Mouse (Mus musculus) forebrain, embryonic 15.5 days (tissue): ENCODE results near the gene 6330409D20Rik. TPM values are rescaled to one million over a fixed set of nuclear protein-coding genes. Genes with fewer than 3 reads are reported as not detected.

Experiments
- ATAC-seq: fragments of 200-750 bp; cut with Nextera tagmentation; replicated peaks from 2 replicates; pipeline ENCODE4 v1.8.0; 2017; ENCODE audit warnings: mild to moderate bottlenecking, moderate TSS enrichment, moderate library complexity
- H3K27ac ChIP-seq: fragments of 300-500 bp; sonication (generic); replicated peaks from 2 replicates; pipeline ENCODE4 v1.5.1; 2015; ENCODE audit warnings: mild to moderate bottlenecking, inconsistent platforms
- H3K27me3 ChIP-seq: fragments of 300-500 bp; sonication (generic); 2 replicates; pipeline ENCODE4 v1.6.1; 2015; ENCODE audit warnings: inconsistent platforms
- H3K36me3 ChIP-seq: fragments of 300-500 bp; sonication (generic); 2 replicates; pipeline ENCODE4 v1.6.1; 2015; ENCODE audit warnings: mild to moderate bottlenecking, inconsistent platforms
- H3K4me1 ChIP-seq: fragments of 300-500 bp; sonication (generic); 2 replicates; pipeline ENCODE4 v1.6.1; 2015; ENCODE audit warnings: inconsistent platforms
- H3K4me2 ChIP-seq: fragments of 300-500 bp; sonication (generic); replicated peaks from 2 replicates; pipeline ENCODE4 v1.6.1; 2015; ENCODE audit warnings: mild to moderate bottlenecking, inconsistent platforms
- H3K4me3 ChIP-seq: fragments of 300-500 bp; sonication (generic); 2 replicates; pipeline ENCODE4 v1.5.1; 2015; ENCODE audit warnings: mild to moderate bottlenecking, inconsistent platforms
- H3K9ac ChIP-seq: fragments of 300-500 bp; sonication (generic); replicated peaks from 2 replicates; pipeline ENCODE4 v1.6.1; 2015; ENCODE audit warnings: mild to moderate bottlenecking, inconsistent platforms
- H3K9me3 ChIP-seq: fragments of 300-500 bp; sonication (generic); 2 replicates; pipeline ENCODE4 v1.6.1; 2016; ENCODE audit warnings: inconsistent platforms
- WGBS: fragments of 180-500 bp; shearing (Covaris S2); methylation state at CpG from one replicate; pipeline ENCODE4 v1.1.7; 2015; ENCODE audit warnings: mixed read lengths; 5-methylcytosine and 5-hydroxymethylcytosine counted together
- polyA plus RNA-seq: library from polyadenylated mRNA; unstranded; fragments of >200 nt; fragmentation: Nextera tagmentation; extraction: Ambion mirVana; gene quantifications from 2 replicates; pipeline ENCODE4 v1.2.1, GENCODE M21; 2015

Gene 6330409D20Rik
- polyA plus RNA-seq, 1 experiment from 2014 or later = 2.7 TPM

- no peak for ATAC-seq
- 21% methylated on average over 10 of the region's 10 CpGs for WGBS
- H3K9ac ChIP-seq = no peak overlapping the region
- H3K4me2 ChIP-seq = peak overlapping the region; percentile 41
- no peaks in the 10 kb centered on the region for H3K9me3 ChIP-seq
- peak overlapping the region; percentile 26 for H3K4me3 ChIP-seq
- peaks cover 48% of the 10 kb centered on the region for H3K36me3 ChIP-seq
- H3K4me1 ChIP-seq = peaks cover 14% of the 10 kb centered on the region
- H3K27ac ChIP-seq = no peak overlapping the region
- no peaks in the 10 kb centered on the region for H3K27me3 ChIP-seq
These were observed 10.8 kb upstream of the 6330409D20Rik start for GRCm38 (mm10) chr2:32751665-32752033.

- no peak overlapping the region for H3K27ac ChIP-seq
- H3K9me3 ChIP-seq = no peaks in the 10 kb centered on the region
- no peaks in the 10 kb centered on the region for H3K27me3 ChIP-seq
- WGBS = 9% methylated on average over 31 of the region's 31 CpGs
- peak; percentile 70 for ATAC-seq
- H3K4me3 ChIP-seq = peak overlapping the region; percentile 26
- H3K4me2 ChIP-seq = peak overlapping the region; percentile 41
- peaks cover 54% of the 10 kb centered on the region for H3K36me3 ChIP-seq
- 0 out of 2 replicates have a peak overlapping the region, but pooled peaks have one; percentile 21 for H3K9ac ChIP-seq
- peaks cover 13% of the 10 kb centered on the region for H3K4me1 ChIP-seq
These were observed 10.3 kb upstream of the 6330409D20Rik start for GRCm38 (mm10) chr2:32750887-32751664.

GRCm38 (mm10) chr2:32750199-32750598 is 9.4 kb upstream of the 6330409D20Rik start:
- Histone ChIP-seq H3K36me3 (peaks cover 62% of the 10 kb centered on the region), H3K4me2 (no peak overlapping the region), H3K27me3 (no peaks in the 10 kb centered on the region), H3K4me3 (no peak overlapping the region), H3K4me1 (peaks cover 13% of the 10 kb centered on the region), H3K9me3 (no peaks in the 10 kb centered on the region), H3K27ac (no peak overlapping the region), H3K9ac (no peak overlapping the region)
- no peak for ATAC-seq
- 75% methylated on average over 7 of the region's 7 CpGs for WGBS

- H3K4me1 ChIP-seq = peaks cover 16% of the 10 kb centered on the region
- no peak overlapping the region for H3K4me2 ChIP-seq
- H3K4me3 ChIP-seq = no peak overlapping the region
- peaks cover 59% of the 10 kb centered on the region for H3K36me3 ChIP-seq
- ATAC-seq = no peak
- no peaks in the 10 kb centered on the region for H3K27me3 ChIP-seq
- no peak overlapping the region for H3K9ac ChIP-seq
- WGBS = 92% methylated on average over 16 of the region's 16 CpGs
- no peaks in the 10 kb centered on the region for H3K9me3 ChIP-seq
- no peak overlapping the region for H3K27ac ChIP-seq
These were observed 8.3 kb upstream of the 6330409D20Rik start for GRCm38 (mm10) chr2:32749082-32749481.

GRCm38 (mm10) chr2:32744272-32744982 is 3.6 kb upstream of the 6330409D20Rik start:
- H3K36me3 ChIP-seq = peaks cover 39% of the 10 kb centered on the region
- no peaks in the 10 kb centered on the region for H3K27me3 ChIP-seq
- H3K9me3 ChIP-seq = no peaks in the 10 kb centered on the region
- H3K27ac ChIP-seq = no peak overlapping the region
- no peak for ATAC-seq
- no peak overlapping the region for H3K9ac ChIP-seq
- H3K4me1 ChIP-seq = peaks cover 38% of the 10 kb centered on the region
- no peak overlapping the region for H3K4me2 ChIP-seq
- H3K4me3 ChIP-seq = no peak overlapping the region
- WGBS = 77% methylated on average over 15 of the region's 15 CpGs

- H3K9ac ChIP-seq = peak overlapping the region; percentile 92
- ATAC-seq = peak; percentile 93
These were observed 1.3 kb upstream of the 6330409D20Rik start for GRCm38 (mm10) chr2:32742173-32742531.

GRCm38 (mm10) chr2:32741273-32742172 is 707 bp upstream of the 6330409D20Rik start:
- Histone ChIP-seq H3K9me3 (no peaks in the 10 kb centered on the region), H3K36me3 (peaks cover 17% of the 10 kb centered on the region), H3K4me2 (peak overlapping the region; percentile 97), H3K4me1 (peaks cover 38% of the 10 kb centered on the region), H3K27ac (peak overlapping the region; percentile 89), H3K4me3 (peak overlapping the region; percentile 93), H3K27me3 (no peaks in the 10 kb centered on the region), H3K9ac (peak overlapping the region; percentile 92)
- WGBS = 3% methylated on average over 49 of the region's 58 CpGs
- ATAC-seq = peak; percentile 57

More at GRCm38 (mm10) chr2:32742173-32742531, 1.3 kb upstream of the 6330409D20Rik start:
- under 1% methylated on average over 18 of the region's 18 CpGs for WGBS
- peaks cover 24% of the 10 kb centered on the region for H3K36me3 ChIP-seq
- no peaks in the 10 kb centered on the region for H3K9me3 ChIP-seq
- H3K27me3 ChIP-seq = no peaks in the 10 kb centered on the region
- peak overlapping the region; percentile 97 for H3K4me2 ChIP-seq
- H3K4me1 ChIP-seq = peaks cover 38% of the 10 kb centered on the region
- peak overlapping the region; percentile 93 for H3K4me3 ChIP-seq
- peak overlapping the region; percentile 89 for H3K27ac ChIP-seq

- H3K27me3 ChIP-seq = no peaks in the 10 kb centered on the region
- no peak overlapping the region for H3K4me3 ChIP-seq
- H3K36me3 ChIP-seq = no peaks in the 10 kb centered on the region
- no peak overlapping the region for H3K4me2 ChIP-seq
- H3K9ac ChIP-seq = no peak overlapping the region
- H3K9me3 ChIP-seq = no peaks in the 10 kb centered on the region
- no peak for ATAC-seq
- no peak overlapping the region for H3K27ac ChIP-seq
- WGBS = 73% methylated on average over 4 of the region's 4 CpGs
- H3K4me1 ChIP-seq = peaks cover 37% of the 10 kb centered on the region
These were observed 1.5 kb downstream of the 6330409D20Rik start for GRCm38 (mm10) chr2:32739311-32739710.

- Histone ChIP-seq H3K4me3 (no peak overlapping the region), H3K27me3 (no peaks in the 10 kb centered on the region), H3K9ac (no peak overlapping the region), H3K9me3 (no peaks in the 10 kb centered on the region), H3K4me1 (peaks cover 16% of the 10 kb centered on the region), H3K4me2 (no peak overlapping the region), H3K27ac (no peak overlapping the region), H3K36me3 (no peaks in the 10 kb centered on the region)
- ATAC-seq = no peak
- 49% methylated on average over 6 of the region's 6 CpGs for WGBS
These were observed 3.8 kb downstream of the 6330409D20Rik start for GRCm38 (mm10) chr2:32737008-32737407.

GRCm38 (mm10) chr2:32736306-32736829 is 4.4 kb downstream of the 6330409D20Rik start:
- H3K4me3 ChIP-seq = no peak overlapping the region
- no peaks in the 10 kb centered on the region for H3K9me3 ChIP-seq
- no peaks in the 10 kb centered on the region for H3K27me3 ChIP-seq
- H3K4me2 ChIP-seq = no peak overlapping the region
- no peak overlapping the region for H3K27ac ChIP-seq
- no peak for ATAC-seq
- H3K9ac ChIP-seq = no peak overlapping the region
- peaks cover 10% of the 10 kb centered on the region for H3K4me1 ChIP-seq
- H3K36me3 ChIP-seq = no peaks in the 10 kb centered on the region
- 37% methylated on average over 3 of the region's 3 CpGs for WGBS

GRCm38 (mm10) chr2:32734933-32735332 is 5.9 kb downstream of the 6330409D20Rik start:
- Histone ChIP-seq H3K27ac (no peak overlapping the region), H3K36me3 (no peaks in the 10 kb centered on the region), H3K9ac (no peak overlapping the region), H3K4me3 (no peak overlapping the region), H3K4me1 (no peaks in the 10 kb centered on the region; the same call in 1 of the 2 replicates), H3K27me3 (no peaks in the 10 kb centered on the region), H3K9me3 (no peaks in the 10 kb centered on the region), H3K4me2 (no peak overlapping the region)
- WGBS = 48% methylated on average over 4 of the region's 4 CpGs
- ATAC-seq = no peak
